Mouse (Mus musculus) adrenal gland (tissue): Measurements from ENCODE around the gene Map7d3.

Source experiments
- intact Hi-C: fragments of 180-260 bp; cut with DNase I; formaldehyde crosslinking; loops from one replicate; pipeline ENCODE4 v1.15.1; 2025
- long read RNA-seq, 2 experiments: library from polyadenylated mRNA; unstranded; transcript quantifications; one replicate each; pipeline ENCODE4 v2.0.0; 2020; ENCODE audit warnings: borderline replicate concordance in 1 of 2; ENCODE audit not compliant: insufficient replicate concordance in 1 of 2

Gene Map7d3
- long read RNA-seq, experiment 1, partial matches to known transcripts: 1 of 1 reads
- long read RNA-seq, experiment 1, other reads (novel, unspliced or antisense): 0 of 1 reads
- long read RNA-seq, experiment 2, partial matches to known transcripts: 2 of 2 reads
- long read RNA-seq, experiment 2, other reads (novel, unspliced or antisense): 0 of 2 reads

GRCm38 (mm10) chrX:56821765-56822603, at the start of gene Map7d3:
Gene Map7d3 (minus strand): TSS chrX:56822326.
- intact Hi-C loops: no loop called here

GRCm38 (mm10) chrX:56869863-56870262, 47.7 kb upstream of the Map7d3 start, which contains the start of gene Adgrg4:
Gene Adgrg4 (plus strand): TSS chrX:56870163.
- intact Hi-C loops: no loop called here

GRCm38 (mm10) chrX:56841255-56841654, 19.1 kb upstream of the Map7d3 start:
- intact Hi-C loops: loop anchor here (5.0 kb wide), 1 partner anchor 286 kb away; no protein-coding TSS in a partner anchor

- intact Hi-C loops: loop anchor here (5.0 kb wide), 2 partner anchors 82 to 307 kb away; no protein-coding TSS in a partner anchor
Measured at GRCm38 (mm10) chrX:56839369-56839768, 17.2 kb upstream of the Map7d3 start.

- intact Hi-C loops: loop anchor here (5.0 kb wide), 2 partner anchors 79 to 304 kb away; no protein-coding TSS in a partner anchor
Measured at GRCm38 (mm10) chrX:56835842-56836241, 13.7 kb upstream of the Map7d3 start.

- intact Hi-C loops: no loop called here
Measured at GRCm38 (mm10) chrX:56827492-56827891, 5.4 kb upstream of the Map7d3 start.

GRCm38 (mm10) chrX:56791268-56791667, 30.9 kb downstream of the Map7d3 start:
- intact Hi-C loops: loop anchor here (5.0 kb wide), 1 partner anchor 139 kb away; no protein-coding TSS in a partner anchor

- intact Hi-C loops: loop anchor here (1.0 to 5.0 kb wide), 2 partner anchors 35 to 138 kb away; no protein-coding TSS in a partner anchor
Measured at GRCm38 (mm10) chrX:56790591-56790990, 31.5 kb downstream of the Map7d3 start.

GRCm38 (mm10) chrX:56787486-56787885, 34.6 kb downstream of the Map7d3 start:
- intact Hi-C loops: no loop called here

GRCm38 (mm10) chrX:56786281-56787061, 35.7 kb downstream of the Map7d3 start:
- intact Hi-C loops: no loop called here

GRCm38 (mm10) chrX:56773329-56773728, 48.8 kb downstream of the Map7d3 start:
- intact Hi-C loops: no loop called here

- intact Hi-C loops: no loop called here
Measured at GRCm38 (mm10) chrX:56771751-56772150, 50.4 kb downstream of the Map7d3 start.

- intact Hi-C loops: no loop called here
Measured at GRCm38 (mm10) chrX:56769838-56770237, 52.3 kb downstream of the Map7d3 start.

- intact Hi-C loops: no loop called here
Measured at GRCm38 (mm10) chrX:56760257-56760760, 61.8 kb downstream of the Map7d3 start.

- intact Hi-C loops: loop anchor here (5.0 kb wide), 1 partner anchor 81 kb away; no protein-coding TSS in a partner anchor
Measured at GRCm38 (mm10) chrX:56756352-56756751, 65.8 kb downstream of the Map7d3 start.

GRCm38 (mm10) chrX:56755646-56756045, 66.5 kb downstream of the Map7d3 start:
- intact Hi-C loops: loop anchor here (1.0 to 5.0 kb wide), 2 partner anchors 35 to 82 kb away; no protein-coding TSS in a partner anchor

GRCm38 (mm10) chrX:56753317-56754289, 68.5 kb downstream of the Map7d3 start:
- intact Hi-C loops: loop anchor here (5.0 kb wide), 1 partner anchor 101 kb away; no protein-coding TSS in a partner anchor

- intact Hi-C loops: loop anchor here (5.0 kb wide), 1 partner anchor 100 kb away; no protein-coding TSS in a partner anchor
Measured at GRCm38 (mm10) chrX:56752144-56752543, 70.0 kb downstream of the Map7d3 start.

- intact Hi-C loops: loop anchor here (5.0 kb wide), 1 partner anchor 99 kb away; no protein-coding TSS in a partner anchor
Measured at GRCm38 (mm10) chrX:56751536-56751935, 70.6 kb downstream of the Map7d3 start.
